ENCODE assay signal across 8 mouse cellular contexts in the genomic region with DNA sequence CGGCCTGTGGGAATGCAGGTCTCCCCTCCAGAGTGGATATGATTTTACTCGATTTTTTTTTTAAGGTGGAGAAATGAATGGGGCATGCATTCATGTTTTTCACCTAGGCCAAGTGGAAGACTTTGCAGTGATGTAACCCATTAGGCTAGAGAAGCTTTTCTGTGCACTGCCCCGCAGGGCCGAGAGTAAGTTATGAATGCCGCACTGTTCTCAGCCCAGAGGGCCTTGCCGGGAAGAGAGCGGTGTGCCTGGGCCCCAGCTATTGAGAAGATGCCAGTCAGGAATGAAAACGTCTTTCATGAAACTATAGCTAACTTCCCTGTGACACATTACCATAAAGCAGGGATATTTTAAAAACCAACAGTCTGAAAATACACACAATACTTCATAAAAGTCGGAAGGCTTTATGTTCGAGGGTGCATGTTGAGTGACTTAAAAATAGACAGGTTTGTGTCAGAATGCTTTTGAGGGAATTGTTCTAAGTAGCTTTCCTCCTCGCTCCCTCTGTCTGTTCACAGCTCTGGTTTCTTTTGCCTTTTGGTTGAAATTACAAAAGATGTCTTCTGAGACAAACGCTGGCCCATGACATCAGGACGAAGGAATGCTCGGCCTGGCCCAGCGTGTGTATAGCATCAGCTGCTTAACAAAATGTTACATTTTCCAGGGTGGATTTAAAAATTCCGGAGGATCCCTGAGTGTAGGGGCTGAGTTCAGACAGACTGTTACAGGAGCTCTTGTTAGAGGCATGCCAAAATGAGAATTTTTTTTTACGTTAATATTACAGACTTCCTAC. TPM values are rescaled to one million over a fixed set of nuclear protein-coding genes. Genes with fewer than 3 reads are reported as not detected.
DNase-seq lines count a peak whose midpoint lies in the region; ATAC-seq and TF ChIP-seq lines count a peak whose summit lies in the region.

No protein-coding gene starts in this region.

- no peaks in the 10 kb centered on the region for H3K36me3 ChIP-seq in forebrain, embryonic 14.5 days (ENCODE audit: control insufficient read depth, insufficient read depth, low read length)
- H3K36me3 ChIP-seq in limb, embryonic 14.5 days (ENCODE audit: control insufficient read depth, insufficient read depth, low read length), result no peaks in the 10 kb centered on the region

- H3K9me3 ChIP-seq in forebrain, embryonic 14.5 days (replicated peaks; ENCODE audit: control insufficient read depth, low read length), result no peaks in the 10 kb centered on the region
- no peaks in the 10 kb centered on the region for H3K9me3 ChIP-seq in limb, embryonic 14.5 days (ENCODE audit: control insufficient read depth, low read length)

- H3K4me3 ChIP-seq in forebrain, embryonic 14.5 days (ENCODE audit: low read depth, low read length), result no peak overlapping the region
- H3K4me3 ChIP-seq in limb, embryonic 14.5 days (replicated peaks; ENCODE audit: low read length), result no peak overlapping the region

- ATAC-seq in forebrain, embryonic 14.5 days, result peak; percentile 94
- ATAC-seq in limb, embryonic 14.5 days (ENCODE audit: low FRiP score, low read depth), result peak; percentile 85

- H3K27me3 ChIP-seq in forebrain, embryonic 14.5 days (replicated peaks; ENCODE audit: control insufficient read depth, insufficient read depth, low read length), result no peaks in the 10 kb centered on the region
- H3K27me3 ChIP-seq in limb, embryonic 14.5 days (ENCODE audit: control insufficient read depth, insufficient read depth, low read length), result no peaks in the 10 kb centered on the region

- no peak for TF ChIP-seq POLR2A in limb, embryonic 14.5 days (IDR thresholded peaks at IDR 0.05; ENCODE audit: borderline replicate concordance, extremely low read depth, insufficient read depth, insufficient read length)

- peaks cover 19% of the 10 kb centered on the region for H3K4me1 ChIP-seq in forebrain, embryonic 14.5 days (ENCODE audit: control insufficient read depth, insufficient read depth, low read length)
- H3K4me1 ChIP-seq in limb, embryonic 14.5 days (ENCODE audit: control insufficient read depth, insufficient read depth, low read length), result peaks cover 16% of the 10 kb centered on the region

- peak; percentile 11 for DNase-seq in cerebellum, adult 11-12 months
- no peak for DNase-seq in cerebellum, postnatal 4 days (ENCODE audit: low spot score in 2 of 2)
- peak; percentile 14 for DNase-seq in 3134 (ENCODE audit: extremely low read depth, insufficient read length, low spot score)
- DNase-seq in forebrain, embryonic 14.5 days (ENCODE audit: low spot score), result peak; percentile 86
- peak; percentile 70 for DNase-seq in limb, embryonic 14.5 days (ENCODE audit: low spot score)
- DNase-seq in urinary bladder, postnatal 10 days (ENCODE audit: low spot score), result no peak
- DNase-seq in ovary, postnatal 10 days (ENCODE audit: low spot score), result no peak
- DNase-seq in adrenal gland, adult (ENCODE audit: inconsistent age in 2 of 2, low spot score in 1 of 2), result no peak

- H3K4me2 ChIP-seq in forebrain, embryonic 14.5 days (ENCODE audit: low read length), result peak overlapping the region; percentile 43
- H3K4me2 ChIP-seq in limb, embryonic 14.5 days (replicated peaks; ENCODE audit: low read depth, low read length, severe bottlenecking), result 0 out of 2 replicates have a peak overlapping the region, but pooled peaks have one; percentile 13

- WGBS in forebrain, embryonic 14.5 days, result 3% methylated on average over 17 of the region's 17 CpGs
- 44% methylated on average over 17 of the region's 17 CpGs for WGBS in limb, embryonic 14.5 days

- H3K9ac ChIP-seq in forebrain, embryonic 14.5 days (ENCODE audit: low read length), result no peak overlapping the region
- H3K9ac ChIP-seq in limb, embryonic 14.5 days (ENCODE audit: low read depth, low read length, severe bottlenecking), result no peak overlapping the region

- peak overlapping the region; percentile 78 for H3K27ac ChIP-seq in forebrain, embryonic 14.5 days (ENCODE audit: low read depth, low read length)
- peak overlapping the region; percentile 86 for H3K27ac ChIP-seq in limb, embryonic 14.5 days (replicated peaks; ENCODE audit: low read depth, low read length)

RNA-seq across cellular contexts. Expression of a gene that starts 44.2 kb away (rescaled TPM):
- polyA plus RNA-seq in forebrain, embryonic 14.5 days (2014; fragmentation: Nextera tagmentation; extraction: Ambion mirVana), result 11.9 and 12.9 TPM in 2 replicates
- 5.3 and 6.4 TPM in 2 replicates for polyA plus RNA-seq in limb, embryonic 14.5 days (2012; rRNA removed)
- 5.9 and 9.1 TPM in 2 replicates for polyA plus RNA-seq in limb, embryonic 14.5 days (2014; fragmentation: Nextera tagmentation; extraction: Ambion mirVana)

Comparison
In these comparisons a context has a peak if more than half of its experiments do, and no peak if none do; other contexts are left out.
1. DNase-seq: peak in cerebellum, adult 11-12 months (single experiment), 3134 (single experiment), forebrain, embryonic 14.5 days (single experiment) and limb, embryonic 14.5 days (single experiment); none in cerebellum, postnatal 4 days (0 of 2), urinary bladder, postnatal 10 days (single experiment), ovary, postnatal 10 days (single experiment) and adrenal gland, adult (0 of 2).